Mouse (Mus musculus) liver, embryonic 14.5 days (tissue): Measurements from ENCODE around the gene Pop4.

Source experiments
- CTCF ChIP-seq: IDR thresholded peaks from 2 replicates; pipeline ENCODE4 v1.5.1; 2016; ENCODE audit warnings: antibody characterized with exemption, low read depth, control low read depth
- EP300 ChIP-seq: IDR thresholded peaks from 2 replicates; pipeline ENCODE4 v1.6.1; 2016; ENCODE audit warnings: antibody characterized with exemption, low read depth

DNA sequence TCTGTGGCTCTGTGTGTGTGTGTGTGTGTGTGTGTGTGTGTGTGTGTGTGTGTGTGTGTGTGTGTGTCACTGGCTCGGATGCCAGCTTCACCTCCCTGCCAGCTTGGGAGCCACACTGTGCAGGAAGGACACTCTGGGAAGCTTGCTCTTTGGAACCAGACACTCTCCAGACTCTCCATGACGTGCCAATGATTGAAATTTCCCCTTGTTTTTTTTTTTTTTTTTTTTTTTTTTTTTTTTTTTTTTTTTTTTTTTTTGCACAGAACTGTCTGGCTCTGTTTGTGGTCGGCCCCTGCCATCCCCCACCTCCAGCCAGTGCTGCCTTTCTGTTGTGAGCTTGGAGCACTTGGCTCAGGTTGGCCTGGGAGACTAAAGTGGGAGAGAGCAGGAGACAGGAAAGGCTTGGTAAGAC lies 58.6 kb downstream of the Pop4 start:
- TF ChIP-seq CTCF (no peak), EP300 (no peak)
